Mouse (Mus musculus): ENCODE measurements around the gene Vinac1. TPM values are rescaled to one million over a fixed set of nuclear protein-coding genes. Genes with fewer than 3 reads are reported as not detected.

Gene Vinac1
- polyA plus RNA-seq, 1 experiment, result not detected

DNA sequence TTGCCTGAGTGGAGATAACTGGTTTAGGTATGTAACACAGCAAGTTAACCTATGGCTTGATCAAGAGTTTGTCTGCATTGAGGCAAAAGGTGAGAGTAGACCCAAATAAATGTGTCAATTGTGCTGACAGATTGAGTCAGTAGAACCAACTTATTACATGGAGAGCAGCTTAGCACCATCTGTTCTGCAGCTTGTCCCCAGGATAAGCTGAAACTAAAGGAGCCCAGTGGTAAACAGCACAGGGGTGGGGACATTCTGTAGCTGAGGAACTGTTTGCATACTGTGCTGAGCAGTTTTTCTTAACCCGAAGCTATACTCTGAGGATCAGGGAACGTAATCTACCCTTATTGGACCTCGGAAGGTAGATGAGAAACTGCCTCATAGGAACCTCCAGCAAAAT lies 63.2 kb downstream of the Vinac1 start:
- no peak overlapping the region for H3K27ac ChIP-seq (ENCODE audit: insufficient read depth, low read length)
- TF ChIP-seq POLR2A (IDR thresholded peaks at IDR 0.05; ENCODE audit: low read depth, low read length) (no peak), CTCF (IDR thresholded peaks at IDR 0.05; ENCODE audit: borderline replicate concordance, insufficient read depth, low read length) (no peak)

DNA sequence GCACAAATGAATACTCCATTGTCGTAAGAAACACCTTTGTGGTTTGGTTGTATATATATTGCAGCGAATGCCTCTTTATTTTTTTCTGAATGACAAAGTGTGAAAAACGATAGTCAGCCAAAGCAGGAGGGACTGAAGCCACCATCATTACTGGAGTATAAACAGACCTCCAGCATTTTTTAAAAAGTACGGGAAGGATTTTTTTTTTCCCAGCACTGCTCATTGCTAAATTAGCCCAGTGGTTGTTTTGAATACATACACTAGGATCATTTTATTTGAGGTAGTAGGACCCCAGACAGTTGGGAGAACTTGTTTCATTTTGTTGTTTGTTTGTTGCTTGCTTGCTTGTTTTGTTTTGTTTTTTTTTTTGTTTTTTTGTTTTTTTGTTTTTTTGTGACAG lies 72.4 kb downstream of the Vinac1 start:
- TF ChIP-seq CTCF (IDR thresholded peaks at IDR 0.05; ENCODE audit: borderline replicate concordance, insufficient read depth, low read length) (no peak), POLR2A (IDR thresholded peaks at IDR 0.05; ENCODE audit: low read depth, low read length) (no peak)
- H3K4me3 ChIP-seq (ENCODE audit: insufficient read depth, low read length), result no peak overlapping the region
- no peaks in the 10 kb centered on the region for H3K4me1 ChIP-seq (ENCODE audit: control insufficient read depth, insufficient read depth, low read length)
- H3K27ac ChIP-seq (ENCODE audit: insufficient read depth, low read length), result no peak overlapping the region

More for the DNA sequence above, 63.2 kb downstream of the Vinac1 start:
- peaks cover 4% of the 10 kb centered on the region for H3K4me1 ChIP-seq (ENCODE audit: control insufficient read depth, insufficient read depth, low read length)
- no peak overlapping the region for H3K4me3 ChIP-seq (ENCODE audit: insufficient read depth, low read length)

Other genes with a start within 250 kb of the Vinac1 start
- gene Tmem87b, start 230.1 kb downstream of the Vinac1 start, polyA plus RNA-seq (2011; ENCODE audit: insufficient read length, low read depth, missing spikeins), result 26.8 and 27.2 TPM in 2 replicates
- 0.50 and 1.7 TPM in 2 replicates for gene Fbln7, start 185.2 kb downstream of the Vinac1 start, polyA plus RNA-seq (2011; ENCODE audit: insufficient read length, low read depth, missing spikeins)
- gene Zc3h8, start 104.1 kb downstream of the Vinac1 start, polyA plus RNA-seq (2011; ENCODE audit: insufficient read length, low read depth, missing spikeins), result 4.1 and 4.2 TPM in 2 replicates
- 4.9 and 6.2 TPM in 2 replicates for gene Zc3h6, start 80.8 kb downstream of the Vinac1 start, polyA plus RNA-seq (2011; ENCODE audit: insufficient read length, low read depth, missing spikeins)
- gene Gm10762, start 80.4 kb downstream of the Vinac1 start, polyA plus RNA-seq (2011; ENCODE audit: insufficient read length, low read depth, missing spikeins), result 2.9 and 3.8 TPM in 2 replicates
- gene Ttl, start 17.8 kb upstream of the Vinac1 start, polyA plus RNA-seq (2011; ENCODE audit: insufficient read length, low read depth, missing spikeins), result 13.0 and 16.5 TPM in 2 replicates
- gene Polr1b, start 52.8 kb upstream of the Vinac1 start, polyA plus RNA-seq (2011; ENCODE audit: insufficient read length, low read depth, missing spikeins), result 15.0 and 16.0 TPM in 2 replicates
- 15.2 and 18.2 TPM in 2 replicates for gene Chchd5, start 81.5 kb upstream of the Vinac1 start, polyA plus RNA-seq (2011; ENCODE audit: insufficient read length, low read depth, missing spikeins)
- 141 and 186 TPM in 2 replicates for gene Slc20a1, start 150.6 kb upstream of the Vinac1 start, polyA plus RNA-seq (2011; ENCODE audit: insufficient read length, low read depth, missing spikeins)
- gene Ckap2l, start 249.0 kb upstream of the Vinac1 start, polyA plus RNA-seq (2011; ENCODE audit: insufficient read length, low read depth, missing spikeins), result 27.5 and 46.8 TPM in 2 replicates